Mouse (Mus musculus) testis, adult 2 months (tissue): ENCODE data around the gene Gprc6a. TPM values are rescaled to one million over a fixed set of nuclear protein-coding genes. Genes with fewer than 3 reads are reported as not detected.

Experiments
- H3K27ac ChIP-seq: fragments of 200-500 bp; 2 replicates; pipeline ENCODE4 v1.5.1; 2012; ENCODE audit warnings: low read depth, low read length; ENCODE audit not compliant: control insufficient read depth, insufficient read depth
- H3K27me3 ChIP-seq: fragments of 200-500 bp; 2 replicates; pipeline ENCODE4 v1.6.1; 2012; ENCODE audit warnings: mild to moderate bottlenecking, low read length, moderate library complexity; ENCODE audit not compliant: control insufficient read depth, insufficient read depth
- H3K36me3 ChIP-seq: fragments of 200-500 bp; 2 replicates; pipeline ENCODE4 v1.6.1; 2012; ENCODE audit warnings: mild to moderate bottlenecking, low read length; ENCODE audit not compliant: control insufficient read depth, insufficient read depth
- H3K4me1 ChIP-seq: fragments of 200-500 bp; 2 replicates; pipeline ENCODE4 v1.6.1; 2012; ENCODE audit warnings: low read length; ENCODE audit not compliant: control insufficient read depth, insufficient read depth
- H3K4me3 ChIP-seq: fragments of 200-500 bp; 2 replicates; pipeline ENCODE4 v1.5.1; 2012; ENCODE audit warnings: low read depth, mild to moderate bottlenecking, low read length, moderate library complexity, mixed read lengths; ENCODE audit not compliant: control insufficient read depth
- CTCF ChIP-seq: fragments of 200-500 bp; IDR thresholded peaks from 2 replicates; pipeline ENCODE4 v1.5.1; 2012; ENCODE audit warnings: low read depth, mild to moderate bottlenecking, inconsistent platforms, low read length, moderate library complexity; ENCODE audit not compliant: control insufficient read depth, insufficient read depth, insufficient replicate concordance
- POLR2A ChIP-seq: fragments of 200-500 bp; IDR thresholded peaks from 2 replicates; pipeline ENCODE4 v1.6.1; 2012; ENCODE audit warnings: low read depth, mild to moderate bottlenecking, inconsistent platforms, low read length, moderate library complexity; ENCODE audit not compliant: control insufficient read depth
- polyA plus RNA-seq: library from polyadenylated mRNA; depleted of rRNA; stranded (reverse); fragments of >200 nt; gene quantifications from 2 replicates; pipeline ENCODE4 v1.2.3, GENCODE M21; 2012

The Gprc6a gene
- polyA plus RNA-seq, 1 experiment = 0.14 TPM

- no peaks in the 10 kb centered on the region for H3K4me1 ChIP-seq
- H3K36me3 ChIP-seq = no peaks in the 10 kb centered on the region
- H3K4me3 ChIP-seq = no peak overlapping the region
- H3K27me3 ChIP-seq = no peaks in the 10 kb centered on the region
- H3K27ac ChIP-seq = no peak overlapping the region
- TF ChIP-seq POLR2A = no peak
- TF ChIP-seq CTCF = no peak
These were observed 18.4 kb upstream of the Gprc6a start for GRCm38 (mm10) chr10:51649506-51650221.

- H3K4me3 ChIP-seq = no peak overlapping the region
- no peaks in the 10 kb centered on the region for H3K36me3 ChIP-seq
- H3K27me3 ChIP-seq = no peaks in the 10 kb centered on the region
- TF ChIP-seq POLR2A (no peak), CTCF (no peak)
- no peaks in the 10 kb centered on the region for H3K4me1 ChIP-seq
- no peak overlapping the region for H3K27ac ChIP-seq
These were observed 10.1 kb downstream of the Gprc6a start for GRCm38 (mm10) chr10:51621193-51621592.

DNA sequence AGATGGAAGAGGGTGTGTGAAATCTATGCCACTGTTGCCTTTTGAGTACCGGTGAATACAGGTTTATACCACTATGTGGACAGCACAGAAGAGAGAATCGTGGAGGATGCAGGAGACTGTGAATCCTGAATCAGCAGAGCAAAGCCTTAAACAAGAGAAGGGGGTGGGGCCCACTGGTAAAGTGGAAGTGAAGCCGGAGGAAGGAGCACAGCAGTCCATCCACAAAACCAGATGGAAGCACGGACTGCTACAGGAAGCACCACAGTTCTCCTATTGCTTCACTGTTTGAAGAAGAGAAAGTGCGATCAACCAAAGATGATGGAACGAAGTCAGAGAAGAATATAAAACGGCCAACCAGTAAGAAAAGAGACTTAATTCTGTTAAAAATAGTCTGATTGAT is 11.1 kb downstream of the Gprc6a start:
- no peaks in the 10 kb centered on the region for H3K36me3 ChIP-seq
- H3K4me1 ChIP-seq = no peaks in the 10 kb centered on the region
- no peak overlapping the region for H3K4me3 ChIP-seq
- TF ChIP-seq POLR2A (no peak), CTCF (no peak)
- no peaks in the 10 kb centered on the region for H3K27me3 ChIP-seq
- H3K27ac ChIP-seq = no peak overlapping the region

- H3K4me1 ChIP-seq = no peaks in the 10 kb centered on the region
- no peak overlapping the region for H3K27ac ChIP-seq
- no peak overlapping the region for H3K4me3 ChIP-seq
- H3K36me3 ChIP-seq = no peaks in the 10 kb centered on the region
- H3K27me3 ChIP-seq = no peaks in the 10 kb centered on the region
- TF ChIP-seq POLR2A (no peak), CTCF (no peak)
These were observed 12.7 kb downstream of the Gprc6a start for GRCm38 (mm10) chr10:51618538-51618937.

GRCm38 (mm10) chr10:51614826-51615590 is 16.3 kb downstream of the Gprc6a start:
- no peaks in the 10 kb centered on the region for H3K36me3 ChIP-seq
- H3K27me3 ChIP-seq = no peaks in the 10 kb centered on the region
- H3K4me3 ChIP-seq = no peak overlapping the region
- no peak for TF ChIP-seq POLR2A
- no peak for TF ChIP-seq CTCF
- no peaks in the 10 kb centered on the region for H3K4me1 ChIP-seq
- no peak overlapping the region for H3K27ac ChIP-seq

- H3K4me3 ChIP-seq = no peak overlapping the region
- H3K36me3 ChIP-seq = no peaks in the 10 kb centered on the region
- TF ChIP-seq CTCF = no peak
- no peak for TF ChIP-seq POLR2A
- no peak overlapping the region for H3K27ac ChIP-seq
- no peaks in the 10 kb centered on the region for H3K4me1 ChIP-seq
- H3K27me3 ChIP-seq = no peaks in the 10 kb centered on the region
These were observed 17.8 kb downstream of the Gprc6a start for GRCm38 (mm10) chr10:51613421-51613820.

DNA sequence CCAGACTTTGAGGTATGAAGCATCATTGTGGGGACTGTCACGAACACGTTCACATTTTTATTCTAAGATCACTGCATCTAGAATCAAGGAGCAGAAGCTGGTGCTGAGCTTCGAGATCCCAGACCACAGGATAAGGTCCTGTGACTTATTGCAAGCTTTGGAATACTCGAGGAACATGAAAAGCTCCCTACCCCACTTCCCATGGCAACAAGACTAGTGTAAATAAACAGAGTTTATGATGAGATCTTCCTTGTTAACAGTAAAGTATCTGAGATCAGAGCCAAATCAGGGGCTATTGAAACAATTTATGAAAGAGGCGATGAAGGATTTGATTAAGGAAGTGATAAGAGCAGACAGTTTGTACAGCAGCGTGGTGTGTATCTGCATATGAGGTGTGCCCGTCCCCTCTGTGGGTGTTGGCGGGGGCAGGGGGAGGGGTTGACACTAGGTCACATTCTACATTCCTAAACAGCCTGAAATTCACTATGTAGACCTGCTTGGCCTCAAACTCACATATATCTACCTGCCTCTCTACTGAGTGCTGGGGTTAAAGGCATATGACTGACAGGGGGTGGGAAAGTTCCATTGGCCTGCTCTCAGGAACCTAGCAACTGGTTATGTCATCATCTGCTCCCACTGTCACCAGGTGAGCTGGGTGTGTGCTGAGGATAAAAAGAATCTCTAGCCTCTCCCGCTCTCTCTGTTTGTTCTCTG is 19.1 kb downstream of the Gprc6a start:
- Histone ChIP-seq H3K4me3 (no peak overlapping the region), H3K27ac (no peak overlapping the region), H3K36me3 (no peaks in the 10 kb centered on the region), H3K4me1 (no peaks in the 10 kb centered on the region), H3K27me3 (no peaks in the 10 kb centered on the region)
- TF ChIP-seq CTCF (no peak), POLR2A (no peak)
